Mouse (Mus musculus) spleen, adult 2 months (tissue): Measurements from ENCODE around the gene Wars. TPM values are rescaled to one million over a fixed set of nuclear protein-coding genes. Genes with fewer than 3 reads are reported as not detected.

Source experiments
- DNase-seq, 2 experiments: peaks; one replicate each; pipeline versions ENCODE4 v3.0.0 to v3.0.0-alpha.2; 2012 to 2021; ENCODE audit warnings: low spot score in 2 of 2, low read depth in 1 of 2
- H3K27ac ChIP-seq: fragments of 200-500 bp; 2 replicates; pipeline ENCODE4 v1.5.1; 2012; ENCODE audit warnings: low read length, inconsistent platforms; ENCODE audit not compliant: insufficient read depth
- H3K27me3 ChIP-seq: fragments of 200-500 bp; 2 replicates; pipeline ENCODE4 v1.6.1; 2012; ENCODE audit warnings: mild to moderate bottlenecking, moderate library complexity, low read length, inconsistent platforms; ENCODE audit not compliant: control insufficient read depth, insufficient read depth
- H3K36me3 ChIP-seq: fragments of 200-500 bp; 2 replicates; pipeline ENCODE4 v1.6.1; 2012; ENCODE audit warnings: mild to moderate bottlenecking, low read length, inconsistent platforms; ENCODE audit not compliant: control insufficient read depth, insufficient read depth
- H3K4me1 ChIP-seq: fragments of 200-500 bp; 2 replicates; pipeline ENCODE4 v1.6.1; 2011; ENCODE audit warnings: inconsistent platforms; ENCODE audit not compliant: control insufficient read depth, insufficient read depth, insufficient read length
- H3K4me3 ChIP-seq: fragments of 200-500 bp; 2 replicates; pipeline ENCODE4 v1.5.1; 2011; ENCODE audit warnings: mild to moderate bottlenecking, inconsistent platforms; ENCODE audit not compliant: insufficient read depth, insufficient read length; ENCODE audit errors: extremely low read depth
- CTCF ChIP-seq: fragments of 200-500 bp; IDR thresholded peaks from 2 replicates; pipeline ENCODE4 v1.5.1; 2011; ENCODE audit warnings: mild to moderate bottlenecking, inconsistent platforms; ENCODE audit not compliant: insufficient read depth, insufficient read length, insufficient replicate concordance; ENCODE audit errors: extremely low read depth
- POLR2A ChIP-seq: fragments of 200-500 bp; IDR thresholded peaks from 2 replicates; pipeline ENCODE4 v1.6.1; 2011; ENCODE audit warnings: low read depth, low read length, inconsistent platforms
- WGBS: fragments of 180-500 bp; shearing (Covaris S2); methylation state at CpG from one replicate; pipeline ENCODE4 v1.1.7; 2018; 5-methylcytosine and 5-hydroxymethylcytosine counted together
- polyA plus RNA-seq: library from polyadenylated mRNA; depleted of rRNA; stranded (reverse); fragments of >200 nt; gene quantifications from 2 replicates; pipeline ENCODE4 v1.2.3, GENCODE M21; 2012

Gene Wars
- polyA plus RNA-seq, 1 experiment: 45.5 TPM

- no peaks in the 10 kb centered on the region for H3K4me1 ChIP-seq
- no peak overlapping the region for H3K27ac ChIP-seq
- no peak overlapping the region for H3K4me3 ChIP-seq
- no peaks in the 10 kb centered on the region for H3K27me3 ChIP-seq
- 94% methylated on average over 8 of the region's 8 CpGs for WGBS
- no peak for TF ChIP-seq POLR2A
- no peak for TF ChIP-seq CTCF
- no peak for DNase-seq
- H3K36me3 ChIP-seq: no peaks in the 10 kb centered on the region
Observed at GRCm38 (mm10) chr12:108909846-108910433, 16.0 kb upstream of the Wars start.

GRCm38 (mm10) chr12:108906398-108906797, 12.4 kb upstream of the Wars start:
- no peak overlapping the region for H3K4me3 ChIP-seq
- TF ChIP-seq POLR2A: no peak
- no peak for TF ChIP-seq CTCF
- H3K36me3 ChIP-seq: no peaks in the 10 kb centered on the region
- no peaks in the 10 kb centered on the region for H3K27me3 ChIP-seq
- 95% methylated on average over 12 of the region's 12 CpGs for WGBS
- H3K4me1 ChIP-seq: no peaks in the 10 kb centered on the region
- H3K27ac ChIP-seq: no peak overlapping the region
- no peak for DNase-seq

GRCm38 (mm10) chr12:108905620-108906302, 11.8 kb upstream of the Wars start:
- 93% methylated on average over 14 of the region's 14 CpGs for WGBS
- H3K36me3 ChIP-seq: no peaks in the 10 kb centered on the region
- no peak overlapping the region for H3K27ac ChIP-seq
- no peaks in the 10 kb centered on the region for H3K4me1 ChIP-seq
- no peak overlapping the region for H3K4me3 ChIP-seq
- no peaks in the 10 kb centered on the region for H3K27me3 ChIP-seq
- no peak for TF ChIP-seq CTCF
- TF ChIP-seq POLR2A: no peak
- no peak for DNase-seq

- no peaks in the 10 kb centered on the region for H3K27me3 ChIP-seq
- TF ChIP-seq CTCF (no peak), POLR2A (no peak)
- H3K4me3 ChIP-seq: no peak overlapping the region
- no peaks in the 10 kb centered on the region for H3K4me1 ChIP-seq
- no peaks in the 10 kb centered on the region for H3K36me3 ChIP-seq
- DNase-seq: no peak
- no peak overlapping the region for H3K27ac ChIP-seq
- 94% methylated on average over 8 of the region's 8 CpGs for WGBS
Observed at GRCm38 (mm10) chr12:108904276-108904653, 10.3 kb upstream of the Wars start.

- Histone ChIP-seq H3K4me3 (no peak overlapping the region), H3K27ac (no peak overlapping the region), H3K36me3 (no peaks in the 10 kb centered on the region), H3K4me1 (no peaks in the 10 kb centered on the region), H3K27me3 (no peaks in the 10 kb centered on the region)
- no peak for TF ChIP-seq POLR2A
- TF ChIP-seq CTCF: no peak
- 89% methylated on average over 8 of the region's 8 CpGs for WGBS
- no peak for DNase-seq
Observed at GRCm38 (mm10) chr12:108903600-108904275, 9.8 kb upstream of the Wars start.

GRCm38 (mm10) chr12:108902940-108903339, 9.0 kb upstream of the Wars start:
- TF ChIP-seq POLR2A (no peak), CTCF (peak; percentile 83)
- Histone ChIP-seq H3K4me1 (no peaks in the 10 kb centered on the region), H3K27ac (no peak overlapping the region), H3K4me3 (no peak overlapping the region), H3K36me3 (no peaks in the 10 kb centered on the region), H3K27me3 (no peaks in the 10 kb centered on the region)
- DNase-seq: peak in 1 of 2 experiments; percentile 41
- WGBS: 20% methylated on average over 8 of the region's 8 CpGs

- H3K4me3 ChIP-seq: no peak overlapping the region
- no peaks in the 10 kb centered on the region for H3K27me3 ChIP-seq
- WGBS: 40% methylated on average over 5 of the region's 5 CpGs
- H3K4me1 ChIP-seq: no peaks in the 10 kb centered on the region
- no peak overlapping the region for H3K27ac ChIP-seq
- no peak for DNase-seq
- TF ChIP-seq CTCF: no peak
- no peak for TF ChIP-seq POLR2A
- H3K36me3 ChIP-seq: no peaks in the 10 kb centered on the region
Observed at GRCm38 (mm10) chr12:108901346-108901745, 7.4 kb upstream of the Wars start.
